In genomic region chr13:23630653-23631052, GRCm38 (mm10) we compare ENCODE assay signal across 12 mouse cellular contexts. TPM values are rescaled to one million over a fixed set of nuclear protein-coding genes. Genes with fewer than 3 reads are reported as not detected.
A peak's percentile ranks its signal among the peaks of the same experiment; 100 is the strongest.
DNase-seq lines count a peak whose midpoint lies in the region; ATAC-seq and TF ChIP-seq lines count a peak whose summit lies in the region.
"Had no signal": no experiment of that assay in that cellular context is flagged by ENCODE, and none has a peak within 500 bp of the region (broad histone marks: within the 10 kb centered on the region; RNA-seq: fewer than 3 reads in every experiment).

No protein-coding gene starts in this region.

- TF ChIP-seq POLR2A in cortical plate, adult 2 months (IDR thresholded peaks at IDR 0.05; ENCODE audit: extremely low read depth, insufficient read depth, low read length), result no peak

- ATAC-seq in frontal cortex, adult (ENCODE audit: low TSS enrichment), result peak; percentile 72; the same call in 1 of the 2 replicates
- ATAC-seq in midbrain, embryonic 14.5 days (ENCODE audit: low FRiP score, low TSS enrichment), result no peak
- no peak for ATAC-seq in midbrain, embryonic 11.5 days (ENCODE audit: low FRiP score)

- H3K9me3 ChIP-seq in midbrain, embryonic 14.5 days (ENCODE audit: control insufficient read depth, low read length), result no peaks in the 10 kb centered on the region
- H3K9me3 ChIP-seq in midbrain, embryonic 11.5 days (ENCODE audit: control insufficient read depth, low read length), result no peaks in the 10 kb centered on the region
- H3K9me3 ChIP-seq in midbrain, embryonic 10.5 days (replicated peaks), result no peaks in the 10 kb centered on the region
- H3K9me3 ChIP-seq: lung, embryonic 15.5 days; neural tube, embryonic 15.5 days had no signal

- WGBS in midbrain, embryonic 14.5 days, result 45% methylated on average over 1 of the region's 1 CpGs
- 45% methylated on average over 1 of the region's 1 CpGs for WGBS in midbrain, embryonic 11.5 days
- WGBS in midbrain, embryonic 10.5 days, result 37% methylated on average over 1 of the region's 1 CpGs

- H3K4me2 ChIP-seq in midbrain, embryonic 14.5 days (ENCODE audit: low read length), result no peak overlapping the region
- H3K4me2 ChIP-seq in midbrain, embryonic 11.5 days, result no peak overlapping the region
- H3K4me2 ChIP-seq: lung, embryonic 15.5 days; neural tube, embryonic 15.5 days had no signal

- H3K36me3 ChIP-seq in midbrain, embryonic 14.5 days (ENCODE audit: control insufficient read depth, insufficient read depth, low read length), result no peaks in the 10 kb centered on the region
- H3K36me3 ChIP-seq in midbrain, embryonic 11.5 days (ENCODE audit: control insufficient read depth, insufficient read depth, low read length), result no peaks in the 10 kb centered on the region
- H3K36me3 ChIP-seq in splenic B cell, adult 2 months (ENCODE audit: control insufficient read depth, insufficient read depth, low read length, poor library complexity, severe bottlenecking), result no peaks in the 10 kb centered on the region
- no peaks in the 10 kb centered on the region for H3K36me3 ChIP-seq in midbrain, embryonic 10.5 days
- H3K36me3 ChIP-seq: lung, embryonic 15.5 days; neural tube, embryonic 15.5 days had no signal

- no peaks in the 10 kb centered on the region for H3K27me3 ChIP-seq in midbrain, embryonic 14.5 days (ENCODE audit: control insufficient read depth, insufficient read depth, low read length)
- no peaks in the 10 kb centered on the region for H3K27me3 ChIP-seq in midbrain, embryonic 11.5 days (ENCODE audit: control insufficient read depth, insufficient read depth, low read length)
- H3K27me3 ChIP-seq in splenic B cell, adult 2 months (ENCODE audit: control insufficient read depth, insufficient read depth, low read length, poor library complexity, severe bottlenecking), result no peaks in the 10 kb centered on the region
- H3K27me3 ChIP-seq in midbrain, embryonic 10.5 days (ENCODE audit: low read depth, poor library complexity, severe bottlenecking), result peaks cover 21% of the 10 kb centered on the region
- H3K27me3 ChIP-seq: lung, embryonic 15.5 days; neural tube, embryonic 15.5 days had no signal

- H3K4me1 ChIP-seq in midbrain, embryonic 14.5 days (ENCODE audit: control insufficient read depth, insufficient read depth, low read length), result no peaks in the 10 kb centered on the region
- no peaks in the 10 kb centered on the region for H3K4me1 ChIP-seq in midbrain, embryonic 11.5 days (ENCODE audit: control insufficient read depth, insufficient read depth, low read length)
- H3K4me1 ChIP-seq in cortical plate, adult 2 months (ENCODE audit: control insufficient read depth, insufficient read depth, low read length), result no peaks in the 10 kb centered on the region
- peaks cover 5% of the 10 kb centered on the region; the same call in 1 of the 2 replicates for H3K4me1 ChIP-seq in midbrain, embryonic 10.5 days
- H3K4me1 ChIP-seq: lung, embryonic 15.5 days; neural tube, embryonic 15.5 days had no signal

- peak; percentile 41 for TF ChIP-seq CTCF in cortical plate, adult 2 months (IDR thresholded peaks at IDR 0.05; ENCODE audit: extremely low read depth, insufficient read depth, low read length)

- H3K4me3 ChIP-seq in midbrain, embryonic 14.5 days (replicated peaks; ENCODE audit: low read depth, low read length), result no peak overlapping the region
- H3K4me3 ChIP-seq in midbrain, embryonic 11.5 days (ENCODE audit: low read depth, low read length), result no peak overlapping the region
- H3K4me3 ChIP-seq in cortical plate, adult 2 months (ENCODE audit: insufficient read depth, low read length), result no peak overlapping the region
- no peak overlapping the region for H3K4me3 ChIP-seq in midbrain, embryonic 10.5 days
- H3K4me3 ChIP-seq: lung, embryonic 15.5 days; neural tube, embryonic 15.5 days had no signal

- no peak overlapping the region for H3K9ac ChIP-seq in midbrain, embryonic 14.5 days (replicated peaks; ENCODE audit: low read length)
- no peak overlapping the region for H3K9ac ChIP-seq in midbrain, embryonic 11.5 days (ENCODE audit: low read length)
- H3K9ac ChIP-seq: lung, embryonic 15.5 days; neural tube, embryonic 15.5 days had no signal

- no peak for DNase-seq in frontal cortex, postnatal 25 days (ENCODE audit: low spot score in 2 of 2)
- DNase-seq in midbrain, embryonic 14.5 days, result peak; percentile 8
- no peak for DNase-seq in midbrain, embryonic 11.5 days (ENCODE audit: low spot score, missing footprints)
- DNase-seq in splenic B cell, adult 2 months (ENCODE audit: low read depth, low spot score), result peak; percentile 60
- no peak for DNase-seq in testis, postnatal 14 days (ENCODE audit: low spot score)
- DNase-seq in midbrain, embryonic 10.5 days (ENCODE audit: low spot score), result no peak
- DNase-seq: cerebellum, adult 8-10 months; gastrocnemius, postnatal 36 days had no signal

- no peak overlapping the region for H3K27ac ChIP-seq in midbrain, embryonic 14.5 days (replicated peaks; ENCODE audit: low read depth, low read length)
- H3K27ac ChIP-seq in midbrain, embryonic 11.5 days (ENCODE audit: low read depth, low read length), result no peak overlapping the region
- H3K27ac ChIP-seq in cortical plate, adult 2 months (ENCODE audit: insufficient read depth, low read length), result no peak overlapping the region
- no peak overlapping the region for H3K27ac ChIP-seq in midbrain, embryonic 10.5 days (replicated peaks)
- H3K27ac ChIP-seq: lung, embryonic 15.5 days; neural tube, embryonic 15.5 days had no signal

RNA-seq across cellular contexts. Expression of gene Hist1h1e, which starts 8.3 kb away (rescaled TPM):
- polyA plus RNA-seq in midbrain, embryonic 14.5 days (2014; fragmentation: Nextera tagmentation; extraction: Ambion mirVana), result 4.4 and 8.6 TPM in 2 replicates
- 24.8 and 28.9 TPM in 2 replicates for polyA plus RNA-seq in midbrain, embryonic 11.5 days (2014; fragmentation: Nextera tagmentation; extraction: Ambion mirVana)
- 4.0 and 4.6 TPM in 2 replicates for polyA plus RNA-seq in cortical plate, adult 2 months (2012; rRNA removed)
- 18.0 and 22.4 TPM in 2 replicates for polyA plus RNA-seq in midbrain, embryonic 10.5 days (2016; fragmentation: Nextera tagmentation; extraction: Ambion mirVana)

RNA-seq across cellular contexts. Expression of gene Hist1h2be, which starts 9.7 kb away (rescaled TPM):
- 0.72 and 1.4 TPM in 2 replicates for polyA plus RNA-seq in midbrain, embryonic 14.5 days (2014; fragmentation: Nextera tagmentation; extraction: Ambion mirVana)
- 1.6 and 1.7 TPM in 2 replicates for polyA plus RNA-seq in midbrain, embryonic 11.5 days (2014; fragmentation: Nextera tagmentation; extraction: Ambion mirVana)
- polyA plus RNA-seq in cortical plate, adult 2 months (2012; rRNA removed), result 4.2 and 4.6 TPM in 2 replicates
- 3.1 and 3.2 TPM in 2 replicates for polyA plus RNA-seq in midbrain, embryonic 10.5 days (2016; fragmentation: Nextera tagmentation; extraction: Ambion mirVana)

RNA-seq across cellular contexts. Expression of gene Hist1h4d, which starts 49.3 kb away (rescaled TPM):
- polyA plus RNA-seq in midbrain, embryonic 14.5 days (2014; fragmentation: Nextera tagmentation; extraction: Ambion mirVana), result 38.1 and 40.0 TPM in 2 replicates
- polyA plus RNA-seq in midbrain, embryonic 11.5 days (2014; fragmentation: Nextera tagmentation; extraction: Ambion mirVana), result 99.4 and 124 TPM in 2 replicates
- 4.4 and 8.9 TPM in 2 replicates for polyA plus RNA-seq in cortical plate, adult 2 months (2012; rRNA removed)
- 95.1 and 103 TPM in 2 replicates for polyA plus RNA-seq in midbrain, embryonic 10.5 days (2016; fragmentation: Nextera tagmentation; extraction: Ambion mirVana)

RNA-seq across cellular contexts. Expression of gene Hist1h2ac, which starts 53.1 kb away (rescaled TPM):
- polyA plus RNA-seq in midbrain, embryonic 14.5 days (2014; fragmentation: Nextera tagmentation; extraction: Ambion mirVana), result 0.57 and 0.67 TPM in 2 replicates
- polyA plus RNA-seq in midbrain, embryonic 11.5 days (2014; fragmentation: Nextera tagmentation; extraction: Ambion mirVana), result 0.83 and 1.1 TPM in 2 replicates
- polyA plus RNA-seq in cortical plate, adult 2 months (2012; rRNA removed), result 1.2 and 1.5 TPM in 2 replicates
- polyA plus RNA-seq in midbrain, embryonic 10.5 days (2016; fragmentation: Nextera tagmentation; extraction: Ambion mirVana), result 1.3 TPM in 2 replicates

RNA-seq across cellular contexts. Expression of gene Hist1h2bc, which starts 53.3 kb away (rescaled TPM):
- 13.1 and 17.3 TPM in 2 replicates for polyA plus RNA-seq in midbrain, embryonic 14.5 days (2014; fragmentation: Nextera tagmentation; extraction: Ambion mirVana)
- polyA plus RNA-seq in midbrain, embryonic 11.5 days (2014; fragmentation: Nextera tagmentation; extraction: Ambion mirVana), result 25.3 and 25.7 TPM in 2 replicates
- 117 and 130 TPM in 2 replicates for polyA plus RNA-seq in cortical plate, adult 2 months (2012; rRNA removed)
- polyA plus RNA-seq in midbrain, embryonic 10.5 days (2016; fragmentation: Nextera tagmentation; extraction: Ambion mirVana), result 22.1 and 23.9 TPM in 2 replicates

Comparison
In these comparisons a context has a peak if more than half of its experiments do, and no peak if none do; other contexts are left out.
1. DNase-seq: peak in midbrain, embryonic 14.5 days (single experiment) and splenic B cell, adult 2 months (single experiment); none in frontal cortex, postnatal 25 days (0 of 2), midbrain, embryonic 11.5 days (single experiment), testis, postnatal 14 days (single experiment) and midbrain, embryonic 10.5 days (single experiment).